Mouse (Mus musculus) spleen, adult 2 months (tissue): ENCODE measurements around the gene Zfyve9.
A peak's percentile ranks its signal among the peaks of the same experiment; 100 is the strongest.

Source experiments
- CTCF ChIP-seq: fragments of 200-500 bp; IDR thresholded peaks from 2 replicates; pipeline ENCODE4 v1.5.1; 2011; ENCODE audit warnings: mild to moderate bottlenecking, inconsistent platforms; ENCODE audit not compliant: insufficient read depth, insufficient read length, insufficient replicate concordance; ENCODE audit errors: extremely low read depth
- POLR2A ChIP-seq: fragments of 200-500 bp; IDR thresholded peaks from 2 replicates; pipeline ENCODE4 v1.6.1; 2011; ENCODE audit warnings: low read depth, low read length, inconsistent platforms

GRCm38 (mm10) chr4:108780057-108780863, at the start of gene Zfyve9:
- TF ChIP-seq POLR2A = no peak
- TF ChIP-seq CTCF = peak; percentile 24; the same call in 1 of the 2 replicates
